Mouse (Mus musculus) ES-Bruce4 (cell line): ENCODE measurements around the gene Elac2. TPM values are rescaled to one million over a fixed set of nuclear protein-coding genes. Genes with fewer than 3 reads are reported as not detected.

Experiments
- H3K27ac ChIP-seq: 2 replicates; pipeline ENCODE4 v1.5.1; 2012; ENCODE audit warnings: low read length, inconsistent platforms; ENCODE audit not compliant: insufficient read depth
- H3K27me3 ChIP-seq: 2 replicates; pipeline ENCODE4 v1.6.1; 2012; ENCODE audit warnings: mild to moderate bottlenecking, low read length, inconsistent platforms; ENCODE audit not compliant: control insufficient read depth, poor library complexity, insufficient read depth, severe bottlenecking
- H3K36me3 ChIP-seq: 2 replicates; pipeline ENCODE4 v1.6.1; 2012; ENCODE audit warnings: inconsistent platforms, mild to moderate bottlenecking, low read length, moderate library complexity; ENCODE audit not compliant: control insufficient read depth, poor library complexity, insufficient read depth, severe bottlenecking
- H3K4me1 ChIP-seq: one replicate; pipeline ENCODE4 v1.8.1; 2011; ENCODE audit warnings: low read length; ENCODE audit not compliant: control insufficient read depth, insufficient read depth
- H3K4me3 ChIP-seq: 2 replicates; pipeline ENCODE4 v1.5.1; 2011; ENCODE audit warnings: low read depth, mild to moderate bottlenecking, low read length
- H3K9ac ChIP-seq: 2 replicates; pipeline ENCODE4 v1.6.1; 2012; ENCODE audit warnings: low read depth, mild to moderate bottlenecking, inconsistent platforms; ENCODE audit not compliant: poor library complexity, severe bottlenecking
- H3K9me3 ChIP-seq: replicated peaks from 2 replicates; pipeline ENCODE4 v1.6.1; 2012; ENCODE audit warnings: mild to moderate bottlenecking, low read length, inconsistent platforms; ENCODE audit not compliant: control insufficient read depth, poor library complexity, insufficient read depth, severe bottlenecking
- CTCF ChIP-seq: IDR thresholded peaks from one replicate; pipeline ENCODE4 v1.8.1; 2011; ENCODE audit warnings: low read depth, low read length
- EP300 ChIP-seq: IDR thresholded peaks from 2 replicates; pipeline ENCODE4 v1.6.1; 2011; ENCODE audit warnings: low read depth, low read length; ENCODE audit not compliant: insufficient read depth
- POLR2A ChIP-seq: IDR thresholded peaks from one replicate; pipeline ENCODE4 v1.8.1; 2011; ENCODE audit warnings: low read length; ENCODE audit not compliant: insufficient read depth
- polyA plus RNA-seq: library from polyadenylated mRNA; stranded (reverse); fragments of >200 nt; gene quantifications from 2 replicates; pipeline ENCODE4 v1.2.4, GENCODE M21; 2011; ENCODE audit warnings: low read depth; ENCODE audit not compliant: missing spikeins, insufficient read depth, insufficient read length

Gene Elac2
- polyA plus RNA-seq, 1 experiment, result 24.2 TPM

GRCm38 (mm10) chr11:64979489-64979845, 629 bp downstream of the Elac2 start:
- no peak overlapping the region for H3K27ac ChIP-seq
- peaks cover 12% of the 10 kb centered on the region for H3K36me3 ChIP-seq
- peak overlapping the region; percentile 74 for H3K9ac ChIP-seq
- peak overlapping the region; percentile 76 for H3K4me3 ChIP-seq
- no peaks in the 10 kb centered on the region for H3K9me3 ChIP-seq
- H3K4me1 ChIP-seq, result no peaks in the 10 kb centered on the region
- TF ChIP-seq EP300, result no peak
- TF ChIP-seq POLR2A, result no peak
- TF ChIP-seq CTCF, result no peak
- H3K27me3 ChIP-seq, result no peaks in the 10 kb centered on the region

DNA sequence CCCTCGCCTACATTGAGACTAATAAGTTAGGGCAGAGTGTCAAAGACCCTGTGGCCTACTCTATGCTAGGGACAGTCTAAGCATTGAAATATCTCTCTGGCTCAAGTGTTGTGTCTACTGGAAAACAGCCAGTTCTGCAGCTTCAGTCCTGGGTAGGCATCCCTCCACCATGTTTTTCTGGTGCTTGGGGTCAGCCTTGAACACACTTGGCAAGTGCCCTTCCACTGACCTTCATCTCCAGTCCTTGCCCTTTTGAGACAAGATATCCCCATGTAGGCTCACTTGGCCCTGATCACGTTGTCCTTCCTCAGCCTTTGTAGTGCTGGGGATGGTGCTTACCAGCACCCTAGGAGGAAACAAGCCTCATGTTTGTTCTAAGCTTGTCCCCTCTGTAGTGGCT, 9.7 kb downstream of the Elac2 start:
- Histone ChIP-seq H3K9me3 (no peaks in the 10 kb centered on the region), H3K36me3 (peaks cover 54% of the 10 kb centered on the region), H3K4me1 (no peaks in the 10 kb centered on the region), H3K27me3 (no peaks in the 10 kb centered on the region), H3K9ac (no peak overlapping the region), H3K4me3 (no peak overlapping the region), H3K27ac (no peak overlapping the region)
- TF ChIP-seq POLR2A (no peak), EP300 (no peak)

- TF ChIP-seq CTCF, result no peak
- TF ChIP-seq POLR2A, result no peak
- H3K27ac ChIP-seq, result no peak overlapping the region
- no peaks in the 10 kb centered on the region for H3K9me3 ChIP-seq
- H3K4me1 ChIP-seq, result no peaks in the 10 kb centered on the region
- H3K9ac ChIP-seq, result no peak overlapping the region
- no peak overlapping the region for H3K4me3 ChIP-seq
- H3K36me3 ChIP-seq, result peaks cover 38% of the 10 kb centered on the region
- no peaks in the 10 kb centered on the region for H3K27me3 ChIP-seq
Measured at GRCm38 (mm10) chr11:64998439-64998838, 19.6 kb downstream of the Elac2 start.

- no peaks in the 10 kb centered on the region for H3K9me3 ChIP-seq
- H3K36me3 ChIP-seq, result peaks cover 30% of the 10 kb centered on the region
- no peak overlapping the region for H3K9ac ChIP-seq
- H3K4me1 ChIP-seq, result no peaks in the 10 kb centered on the region
- no peaks in the 10 kb centered on the region for H3K27me3 ChIP-seq
- H3K4me3 ChIP-seq, result no peak overlapping the region
- TF ChIP-seq POLR2A (no peak), CTCF (no peak), EP300 (no peak)
- no peak overlapping the region for H3K27ac ChIP-seq
Measured at GRCm38 (mm10) chr11:64999685-65000084, 20.8 kb downstream of the Elac2 start.

DNA sequence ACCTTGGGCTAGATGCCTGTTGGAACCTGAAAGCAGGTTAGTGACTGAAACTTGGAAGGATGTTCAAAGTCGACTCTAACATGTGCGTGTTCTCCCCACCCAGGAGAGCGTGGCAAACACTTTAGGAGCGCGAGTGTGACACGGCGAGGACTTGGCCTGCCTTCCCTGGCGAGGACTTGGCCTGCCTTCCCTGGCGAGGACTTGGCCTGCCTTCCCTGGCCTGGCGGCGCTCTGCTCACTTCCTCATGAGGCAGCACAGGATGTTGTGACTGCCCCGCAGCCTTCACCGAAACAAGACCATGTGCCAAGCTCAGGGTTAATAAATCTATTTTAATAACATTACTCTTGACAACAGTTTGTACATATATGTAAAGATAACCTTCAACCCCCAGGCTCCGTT, 22.9 kb downstream of the Elac2 start:
- Histone ChIP-seq H3K9ac (no peak overlapping the region), H3K9me3 (no peaks in the 10 kb centered on the region), H3K4me1 (no peaks in the 10 kb centered on the region), H3K27me3 (no peaks in the 10 kb centered on the region), H3K27ac (no peak overlapping the region), H3K36me3 (peaks cover 24% of the 10 kb centered on the region), H3K4me3 (no peak overlapping the region)
- no peak for TF ChIP-seq EP300
- no peak for TF ChIP-seq CTCF
- TF ChIP-seq POLR2A, result no peak

DNA sequence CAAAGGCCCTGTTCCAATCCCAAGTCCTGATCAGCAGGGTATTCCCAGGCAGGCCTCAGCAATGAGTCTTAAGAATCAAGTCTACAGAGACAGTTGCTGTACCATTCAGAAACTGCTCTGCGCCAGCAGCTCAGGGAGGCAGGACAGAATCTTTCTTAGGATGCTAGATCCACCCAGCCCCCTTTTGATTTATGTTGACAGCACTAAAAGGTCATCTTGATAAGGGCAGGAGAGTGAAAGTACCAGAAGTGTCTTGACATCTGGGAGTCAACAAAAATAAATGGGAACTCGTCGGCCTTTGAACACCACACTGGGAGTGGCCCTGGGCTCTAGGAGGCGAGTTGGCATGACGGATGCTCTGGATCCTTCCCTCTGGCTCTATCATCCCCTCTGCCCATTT, 24.8 kb downstream of the Elac2 start:
- H3K36me3 ChIP-seq, result peaks cover 15% of the 10 kb centered on the region
- H3K4me1 ChIP-seq, result no peaks in the 10 kb centered on the region
- H3K27me3 ChIP-seq, result no peaks in the 10 kb centered on the region
- no peak overlapping the region for H3K4me3 ChIP-seq
- no peaks in the 10 kb centered on the region for H3K9me3 ChIP-seq
- no peak overlapping the region for H3K27ac ChIP-seq
- TF ChIP-seq CTCF, result no peak
- TF ChIP-seq EP300, result no peak
- TF ChIP-seq POLR2A, result no peak
- no peak overlapping the region for H3K9ac ChIP-seq

- no peak for TF ChIP-seq EP300
- no peak for TF ChIP-seq POLR2A
- TF ChIP-seq CTCF, result no peak
- Histone ChIP-seq H3K36me3 (peaks cover 15% of the 10 kb centered on the region), H3K4me3 (no peak overlapping the region), H3K4me1 (no peaks in the 10 kb centered on the region), H3K9me3 (no peaks in the 10 kb centered on the region), H3K9ac (no peak overlapping the region), H3K27ac (no peak overlapping the region), H3K27me3 (no peaks in the 10 kb centered on the region)
Measured at GRCm38 (mm10) chr11:65004836-65005235, 26.0 kb downstream of the Elac2 start.
